Mouse (Mus musculus) heart, postnatal 4 days (tissue): ENCODE data around the gene Cdh18. TPM values are rescaled to one million over a fixed set of nuclear protein-coding genes. Genes with fewer than 3 reads are reported as not detected.
A peak's percentile ranks its signal among the peaks of the same experiment; 100 is the strongest.
"Not testable (repeated sequence)": the region's sequence is repeated elsewhere in the genome, so short reads cannot be mapped to it uniquely, and the experiment has no call there.

Experiments
- DNase-seq: peaks from one replicate; pipeline ENCODE4 v3.0.0; 2021
- total RNA-seq, 2 experiments: library from RNA; stranded (reverse); gene quantifications; 2 replicates each; pipeline ENCODE4 v1.2.3; 2021

Gene Cdh18
- total RNA-seq, 2 experiments from 2014 or later = 0.21 to 0.23 TPM

GRCm38 (mm10) chr15:22969424-22969823 lies 420.6 kb downstream of the Cdh18 start:
- DNase-seq = no peak

DNA sequence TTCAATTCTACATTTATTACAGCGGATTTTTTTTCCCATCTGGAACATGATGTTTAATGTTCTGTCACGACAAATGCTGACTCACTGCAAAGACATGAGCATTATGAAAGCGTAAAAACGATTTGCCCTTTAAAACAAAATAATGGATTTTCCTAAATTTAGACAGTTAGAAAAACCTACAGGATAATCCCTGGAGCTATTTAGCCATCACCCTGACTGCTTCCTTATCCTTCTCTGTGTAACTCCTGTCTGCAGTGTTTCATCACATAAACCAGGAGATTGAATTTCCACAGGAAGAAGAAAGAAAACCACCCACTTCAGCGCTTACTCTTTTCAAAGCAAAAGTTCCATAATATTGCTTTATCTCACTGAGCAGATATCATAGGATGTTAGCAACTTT lies 431.3 kb downstream of the Cdh18 start:
- DNase-seq = no peak

DNA sequence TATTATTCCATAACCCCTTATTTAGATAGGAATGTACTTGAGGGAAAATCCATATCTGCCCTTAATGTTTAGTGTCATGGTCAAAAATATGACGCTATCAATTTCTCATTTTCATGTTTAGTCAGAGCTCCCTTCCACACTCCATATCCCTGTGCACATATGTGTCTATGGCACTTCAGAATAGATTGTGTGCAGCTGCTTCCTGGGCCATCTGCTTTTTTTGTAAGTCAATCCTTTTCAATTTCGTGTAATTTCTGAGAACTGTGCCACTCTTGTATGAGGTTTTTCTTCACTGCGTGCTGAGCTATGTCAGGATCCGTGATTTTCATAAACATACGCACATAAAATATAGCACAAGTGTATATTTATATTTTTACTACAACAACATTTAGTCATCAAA lies 435.8 kb downstream of the Cdh18 start:
- no peak for DNase-seq

- DNase-seq = no peak
These were observed 467.9 kb downstream of the Cdh18 start for GRCm38 (mm10) chr15:23016680-23017079.

DNA sequence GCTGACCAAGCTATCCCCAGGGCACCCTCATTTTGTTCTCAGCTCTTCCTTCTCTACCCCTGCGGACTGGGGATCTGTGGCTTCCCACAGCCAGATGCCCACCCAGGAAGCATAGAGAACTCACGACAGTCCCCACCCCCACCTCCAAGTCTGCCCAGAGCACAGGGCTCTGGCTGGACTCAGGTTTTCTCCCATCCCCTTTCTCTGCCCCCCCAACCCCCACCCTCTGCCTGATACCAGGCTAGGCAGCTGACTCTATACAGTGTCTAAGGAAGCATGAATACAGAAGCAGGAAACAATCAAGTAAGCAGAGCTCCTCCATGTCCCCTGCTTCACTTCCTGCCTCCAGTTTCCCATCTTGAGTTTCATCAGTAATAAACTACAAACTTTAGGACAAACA lies 472.3 kb downstream of the Cdh18 start:
- no peak for DNase-seq

DNA sequence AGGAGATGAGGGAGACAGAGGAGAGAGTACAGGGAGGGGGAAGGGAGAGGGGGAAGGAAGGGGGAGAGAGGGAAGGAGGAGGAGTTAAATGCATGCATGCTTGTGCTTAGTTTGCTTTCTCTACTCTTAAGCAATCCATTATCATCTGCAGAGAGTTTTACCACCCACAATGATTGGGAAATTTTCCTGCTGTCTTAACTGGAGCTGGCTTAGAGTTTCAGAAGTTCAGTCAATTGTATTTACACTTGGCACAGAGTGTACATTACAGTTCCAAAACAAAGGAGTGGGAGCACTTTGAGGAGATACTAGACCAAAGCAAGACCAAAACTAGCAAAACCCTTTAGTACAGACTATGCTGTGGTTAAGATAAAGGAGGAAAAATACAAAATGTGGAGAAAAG lies 473.8 kb downstream of the Cdh18 start:
- no peak for DNase-seq

DNA sequence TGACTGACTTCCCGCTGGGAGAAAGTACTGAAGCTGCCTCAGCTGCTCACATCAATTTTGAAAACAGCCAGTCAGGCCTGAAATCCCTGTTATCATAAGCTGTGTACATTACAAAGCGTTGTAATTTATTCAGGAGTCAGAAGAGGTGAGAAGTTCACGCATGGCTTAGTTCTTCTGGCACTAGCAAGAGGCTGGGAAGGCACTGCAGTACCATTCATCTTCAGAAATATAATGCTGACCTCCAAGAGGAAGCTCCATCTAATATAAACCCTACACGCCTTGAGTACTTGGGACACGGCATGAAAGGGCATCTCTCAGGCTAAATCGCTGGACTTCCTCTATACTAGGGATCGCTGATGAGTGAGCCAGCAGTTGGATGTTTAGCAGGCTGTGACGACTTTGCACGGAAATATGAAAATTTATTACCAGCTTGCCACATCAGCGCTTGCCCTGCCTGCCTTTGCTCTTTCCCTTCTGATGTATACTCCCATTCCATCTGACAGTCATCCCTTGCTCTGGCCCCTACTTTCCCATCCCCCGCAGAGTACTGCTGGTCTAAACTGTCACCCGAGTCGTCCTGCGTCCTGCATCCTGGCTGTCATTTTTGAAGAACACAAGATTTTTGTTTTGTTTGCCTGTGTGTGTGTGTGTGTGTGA lies 486.9 kb downstream of the Cdh18 start:
- no peak for DNase-seq

GRCm38 (mm10) chr15:23036208-23037065 lies 487.6 kb downstream of the Cdh18 start:
- DNase-seq = peak; percentile 55

DNA sequence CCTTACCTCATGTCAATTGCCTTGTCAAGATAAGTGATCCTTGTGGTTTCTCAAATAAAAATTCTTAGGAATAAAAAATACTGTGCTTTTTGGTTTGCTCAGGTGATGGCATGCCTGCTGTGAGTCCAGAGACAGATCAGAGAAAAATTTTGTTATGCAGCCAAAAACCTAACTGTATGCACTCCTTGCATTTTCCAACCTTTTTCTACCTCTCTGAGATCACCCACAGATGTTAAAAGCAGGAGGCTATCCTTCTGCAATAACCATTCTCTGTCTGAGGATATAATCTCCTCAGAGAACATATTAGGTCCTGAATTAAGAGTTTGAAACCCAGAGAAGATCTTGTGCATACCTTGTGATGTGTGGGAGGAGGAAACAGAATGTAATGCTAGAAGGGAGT lies 488.7 kb downstream of the Cdh18 start:
- no peak for DNase-seq

GRCm38 (mm10) chr15:23046127-23046785 lies 497.4 kb downstream of the Cdh18 start:
- no peak for DNase-seq

GRCm38 (mm10) chr15:23052006-23052405 lies 503.2 kb downstream of the Cdh18 start:
- no peak for DNase-seq

GRCm38 (mm10) chr15:23085326-23085725 lies 536.5 kb downstream of the Cdh18 start:
- not testable (repeated sequence) for DNase-seq

GRCm38 (mm10) chr15:23087535-23087934 lies 538.7 kb downstream of the Cdh18 start:
- DNase-seq = no peak

DNA sequence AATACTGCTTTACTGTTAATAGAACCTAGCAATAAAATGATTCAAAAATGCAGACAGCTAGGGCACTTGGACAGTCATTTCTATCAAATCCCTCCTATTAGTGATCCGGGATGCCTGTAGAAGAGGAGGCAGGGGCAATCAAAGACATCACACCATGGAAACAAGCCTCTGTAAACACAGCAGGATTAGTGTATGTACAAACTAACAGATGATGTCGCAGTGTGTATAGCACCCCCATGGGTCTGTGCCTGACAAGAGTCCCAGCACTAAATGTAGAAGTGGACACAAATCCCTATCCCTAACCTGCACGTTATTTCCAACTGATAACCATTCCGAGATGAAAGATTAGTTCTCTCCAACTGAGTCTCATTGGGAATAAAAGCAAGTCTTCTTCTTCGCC lies 547.8 kb downstream of the Cdh18 start:
- no peak for DNase-seq

DNA sequence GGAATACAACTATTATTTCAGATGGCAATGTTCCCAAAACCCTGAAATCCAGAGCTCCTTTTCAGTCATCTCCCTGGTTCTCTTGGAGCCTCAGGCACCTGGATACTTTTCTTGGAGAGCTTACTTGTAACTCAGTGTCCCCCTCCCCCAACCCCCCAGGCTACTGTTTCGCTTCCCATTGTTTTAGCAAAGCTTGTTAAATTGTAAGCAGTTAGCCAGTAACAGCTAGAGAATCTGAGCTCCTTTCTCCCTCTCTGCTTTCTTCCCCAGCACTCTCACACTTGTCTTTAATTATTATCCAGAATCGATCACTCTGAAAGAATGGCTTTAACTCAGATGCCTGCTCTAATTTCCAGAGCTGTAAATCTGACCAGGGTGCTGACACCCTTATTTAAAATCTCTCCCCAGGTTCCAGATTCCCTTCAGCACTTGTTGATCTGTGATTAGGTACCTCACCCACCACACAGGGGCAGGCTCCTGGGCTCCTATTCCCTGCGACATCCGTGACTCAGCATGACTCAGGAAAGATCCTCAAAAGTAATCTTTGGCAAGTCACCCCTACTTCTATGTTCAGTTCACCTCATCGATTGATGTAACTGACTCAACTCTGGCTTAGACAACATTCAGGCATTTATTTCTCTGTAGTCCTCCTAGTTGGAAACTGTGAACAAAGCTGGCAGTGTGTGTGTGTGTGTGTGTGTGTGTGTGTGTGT lies 556.0 kb downstream of the Cdh18 start:
- no peak for DNase-seq

DNA sequence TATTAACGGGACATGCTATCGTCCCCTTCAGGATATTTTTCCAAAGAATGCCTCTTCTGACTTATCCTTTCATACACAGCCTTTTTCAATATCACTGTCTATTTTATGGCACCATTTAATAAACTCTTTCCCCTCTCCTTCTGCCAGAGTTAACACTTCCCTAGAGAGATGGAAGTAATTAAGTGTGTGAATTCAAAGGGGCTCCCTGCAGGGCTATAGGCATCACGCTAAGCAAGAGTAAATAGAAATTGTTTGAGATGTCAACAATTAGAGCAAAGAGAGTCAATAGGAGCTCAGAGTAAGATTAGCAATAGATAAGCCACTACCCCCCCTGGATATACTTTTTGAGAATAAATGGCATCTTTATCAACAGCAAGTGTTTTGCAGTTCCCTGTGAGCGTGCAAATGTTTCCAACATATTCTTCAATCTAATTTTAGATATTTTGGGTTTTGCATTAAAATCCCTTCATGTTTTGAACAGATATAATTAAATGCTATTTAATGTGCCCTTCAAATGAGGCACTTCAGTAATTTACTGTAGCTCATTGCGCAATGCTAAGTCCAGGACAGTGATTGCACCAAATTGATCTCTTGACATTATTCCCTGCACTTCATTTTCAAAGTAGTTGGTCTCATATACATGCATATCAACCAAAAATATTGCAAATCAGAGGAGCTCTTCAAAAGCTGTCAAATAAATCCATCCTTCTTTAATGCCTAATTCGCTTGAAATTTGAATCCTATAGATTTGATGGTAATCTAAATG lies 586.3 kb downstream of the Cdh18 start:
- DNase-seq = no peak

DNA sequence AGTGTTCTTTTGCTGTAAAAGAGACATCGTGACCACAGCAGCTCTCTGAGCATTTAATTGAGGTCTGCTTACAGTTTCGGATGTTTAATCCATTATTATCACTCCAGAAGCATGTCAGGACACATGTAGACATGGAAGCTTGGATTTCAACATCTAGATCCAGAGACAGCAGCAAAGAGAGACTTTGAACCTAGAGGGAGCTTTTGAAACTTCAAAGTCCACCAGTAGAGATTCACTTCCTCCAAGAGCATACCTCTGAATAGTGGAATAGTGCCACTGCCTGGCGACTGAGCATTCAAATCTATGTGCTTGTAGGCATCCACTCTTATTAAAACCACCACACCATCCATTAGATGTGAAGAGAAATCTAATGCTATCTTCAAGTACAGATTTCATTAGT lies 588.1 kb downstream of the Cdh18 start:
- DNase-seq = no peak

GRCm38 (mm10) chr15:23142907-23143306 lies 594.1 kb downstream of the Cdh18 start:
- not testable (repeated sequence) for DNase-seq

DNA sequence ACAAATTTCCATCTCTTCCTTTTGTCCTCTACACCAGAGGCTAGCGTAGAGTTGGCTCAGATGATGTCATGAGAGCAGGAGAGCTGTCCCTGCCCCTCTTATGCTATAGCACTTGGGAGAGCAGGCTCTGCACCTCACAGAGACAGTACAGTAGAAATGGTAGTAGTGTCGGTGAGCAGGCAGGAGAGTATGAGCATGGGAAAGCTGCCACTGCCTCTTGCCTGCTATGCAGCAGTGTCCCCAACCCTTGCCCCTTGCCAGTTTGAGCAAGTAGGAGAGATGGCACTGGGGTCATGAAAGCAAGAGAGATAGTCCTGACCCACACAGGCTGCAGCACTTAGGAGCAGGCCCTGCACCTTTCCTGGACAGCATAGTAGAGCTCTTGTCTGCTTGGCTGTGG lies 607.1 kb downstream of the Cdh18 start:
- DNase-seq = no peak

GRCm38 (mm10) chr15:23164869-23165268 lies 616.0 kb downstream of the Cdh18 start:
- no peak for DNase-seq

GRCm38 (mm10) chr15:23174623-23175022 lies 625.8 kb downstream of the Cdh18 start:
- DNase-seq = no peak

- DNase-seq = no peak
These were observed 663.2 kb downstream of the Cdh18 start for GRCm38 (mm10) chr15:23212068-23212467.
